Mouse (Mus musculus) heart, postnatal 10 days (tissue): ENCODE measurements at regions not wholly inside any gene's neighbourhood (a gene's known extent, or its start where the extent isn't known, plus 50 kb on each side); places are given as distances from the start of the nearest gene placed in this dataset.

ENCODE experiments used
- DNase-seq, 2 experiments: peaks; one replicate each; pipeline ENCODE4 v3.0.0; 2021
- intact Hi-C: fragments of 180-260 bp; cut with DNase I; formaldehyde crosslinking; loops from one replicate; pipeline ENCODE4 v1.15.1; 2025

- intact Hi-C loops = no loop called here
- no peak for DNase-seq
Measured at GRCm38 (mm10) chr1:137587481-137588228, 587.9 kb downstream of the Ptprc start.

- no peak for DNase-seq
- intact Hi-C loops = no loop called here
Measured at GRCm38 (mm10) chr1:137584696-137585095, 590.8 kb downstream of the Ptprc start.

- intact Hi-C loops = no loop called here
- DNase-seq = no peak
Measured at GRCm38 (mm10) chr1:137584104-137584675, 591.3 kb downstream of the Ptprc start.

- no peak for DNase-seq
- intact Hi-C loops = no loop called here
Measured at GRCm38 (mm10) chr1:137577639-137578038, 597.9 kb downstream of the Ptprc start.

- DNase-seq = no peak
- intact Hi-C loops = no loop called here
Measured at GRCm38 (mm10) chr1:137576174-137576573, 599.3 kb downstream of the Ptprc start.

- DNase-seq = no peak
- intact Hi-C loops = no loop called here
Measured at GRCm38 (mm10) chr1:137575380-137575779, 600.1 kb downstream of the Ptprc start.

GRCm38 (mm10) chr1:137571905-137572865 lies 603.3 kb downstream of the Ptprc start:
- intact Hi-C loops = no loop called here
- DNase-seq = no peak

- intact Hi-C loops = no loop called here
- DNase-seq = peak; percentile 55 to 57
Measured at GRCm38 (mm10) chr1:137571190-137571904, 604.2 kb downstream of the Ptprc start.

GRCm38 (mm10) chr1:137567526-137567925 lies 607.3 kb upstream of the Nr5a2 start:
- DNase-seq = no peak
- intact Hi-C loops = loop anchor here (10.0 kb wide), 1 partner anchor 233 kb away; no protein-coding TSS in a partner anchor

- intact Hi-C loops = loop anchor here (10.0 kb wide), 1 partner anchor 231 kb away; no protein-coding TSS in a partner anchor
- no peak for DNase-seq
Measured at GRCm38 (mm10) chr1:137565573-137566048, 605.4 kb upstream of the Nr5a2 start.

- intact Hi-C loops = loop anchor here (10.0 kb wide), 1 partner anchor 227 kb away; no protein-coding TSS in a partner anchor
Measured at GRCm38 (mm10) chr1:137561686-137562085, 601.4 kb upstream of the Nr5a2 start.

GRCm38 (mm10) chr1:137560389-137561268 lies 600.4 kb upstream of the Nr5a2 start:
- no peak for DNase-seq
- intact Hi-C loops = loop anchor here (10.0 kb wide), 1 partner anchor 226 kb away; no protein-coding TSS in a partner anchor

More at GRCm38 (mm10) chr1:137561686-137562085, 601.4 kb upstream of the Nr5a2 start:
- no peak for DNase-seq

- intact Hi-C loops = no loop called here
- DNase-seq = no peak
Measured at GRCm38 (mm10) chr1:137549659-137550058, 589.4 kb upstream of the Nr5a2 start.

- intact Hi-C loops = no loop called here
- no peak for DNase-seq
Measured at GRCm38 (mm10) chr1:137545666-137546065, 585.4 kb upstream of the Nr5a2 start.

- intact Hi-C loops = no loop called here
- no peak for DNase-seq
Measured at GRCm38 (mm10) chr1:137543828-137544227, 583.6 kb upstream of the Nr5a2 start.

GRCm38 (mm10) chr1:137541453-137541852 lies 581.2 kb upstream of the Nr5a2 start:
- intact Hi-C loops = no loop called here
- DNase-seq = no peak

GRCm38 (mm10) chr1:137539424-137540116 lies 579.3 kb upstream of the Nr5a2 start:
- intact Hi-C loops = no loop called here
- DNase-seq = no peak

- intact Hi-C loops = no loop called here
- no peak for DNase-seq
Measured at GRCm38 (mm10) chr1:137514750-137515149, 554.5 kb upstream of the Nr5a2 start.
